Mouse (Mus musculus): ENCODE results near the gene Spin1.
"Not testable (repeated sequence)": the region's sequence is repeated elsewhere in the genome, so short reads cannot be mapped to it uniquely, and the experiment has no call there.

Spin1 gene

GRCm38 (mm10) chr13:51100233-51101015 lies at the start of gene Spin1:
Gene Spin1, plus strand, starts transcription at chr13:51100880.
- peak; percentile 32 for DNase-seq (ENCODE audit: low spot score)

- no peak for DNase-seq (ENCODE audit: low spot score)
Observed at GRCm38 (mm10) chr13:51051016-51051415, 49.7 kb upstream of the Spin1 start.

- no peak for DNase-seq (ENCODE audit: low spot score)
Observed at GRCm38 (mm10) chr13:51052408-51052807, 48.3 kb upstream of the Spin1 start.

GRCm38 (mm10) chr13:51063024-51063423 lies 37.7 kb upstream of the Spin1 start:
- DNase-seq (ENCODE audit: low spot score) = no peak

- no peak for DNase-seq (ENCODE audit: low spot score)
Observed at GRCm38 (mm10) chr13:51063721-51064120, 37.0 kb upstream of the Spin1 start.

GRCm38 (mm10) chr13:51064429-51064828 lies 36.3 kb upstream of the Spin1 start:
- no peak for DNase-seq (ENCODE audit: low spot score)

- DNase-seq (ENCODE audit: low spot score) = no peak
Observed at GRCm38 (mm10) chr13:51071063-51071680, 29.5 kb upstream of the Spin1 start.

GRCm38 (mm10) chr13:51071763-51072276 lies 28.9 kb upstream of the Spin1 start:
- DNase-seq (ENCODE audit: low spot score) = no peak

GRCm38 (mm10) chr13:51072917-51073843 lies 27.5 kb upstream of the Spin1 start:
- no peak for DNase-seq (ENCODE audit: low spot score)

- DNase-seq (ENCODE audit: low spot score) = no peak
Observed at GRCm38 (mm10) chr13:51074081-51074680, 26.5 kb upstream of the Spin1 start.

GRCm38 (mm10) chr13:51076191-51076590 lies 24.5 kb upstream of the Spin1 start:
- DNase-seq (ENCODE audit: low spot score) = not testable (repeated sequence)

GRCm38 (mm10) chr13:51078586-51078985 lies 22.1 kb upstream of the Spin1 start:
- DNase-seq (ENCODE audit: low spot score) = not testable (repeated sequence)

GRCm38 (mm10) chr13:51080801-51081200 lies 19.9 kb upstream of the Spin1 start:
- DNase-seq (ENCODE audit: low spot score) = no peak

GRCm38 (mm10) chr13:51084241-51084640 lies 16.4 kb upstream of the Spin1 start:
- no peak for DNase-seq (ENCODE audit: low spot score)

- DNase-seq (ENCODE audit: low spot score) = no peak
Observed at GRCm38 (mm10) chr13:51085941-51086340, 14.7 kb upstream of the Spin1 start.

GRCm38 (mm10) chr13:51087253-51087652 lies 13.4 kb upstream of the Spin1 start:
- DNase-seq (ENCODE audit: low spot score) = no peak

GRCm38 (mm10) chr13:51088207-51088606 lies 12.5 kb upstream of the Spin1 start:
- no peak for DNase-seq (ENCODE audit: low spot score)

GRCm38 (mm10) chr13:51089058-51089457 lies 11.6 kb upstream of the Spin1 start:
- no peak for DNase-seq (ENCODE audit: low spot score)

GRCm38 (mm10) chr13:51090105-51090661 lies 10.5 kb upstream of the Spin1 start:
- DNase-seq (ENCODE audit: low spot score) = no peak

GRCm38 (mm10) chr13:51093430-51093829 lies 7.2 kb upstream of the Spin1 start:
- DNase-seq (ENCODE audit: low spot score) = no peak
